Mouse (Mus musculus) stomach, embryonic 14.5 days (tissue): ENCODE measurements around the gene F3. TPM values are rescaled to one million over a fixed set of nuclear protein-coding genes. Genes with fewer than 3 reads are reported as not detected.

Source experiments
- polyA plus RNA-seq: library from polyadenylated mRNA; unstranded; fragments of >200 nt; fragmentation: Nextera tagmentation; extraction: Ambion mirVana; gene quantifications from 2 replicates; pipeline ENCODE4 v1.2.1, GENCODE M21; 2014

The F3 gene
- polyA plus RNA-seq, 1 experiment from 2014 or later = 22.3 TPM

Other genes with a start within 250 kb of the F3 start
- 29.9 and 30.8 TPM in 2 replicates for gene Slc44a3, start 191.1 kb upstream of the F3 start, polyA plus RNA-seq
- not detected in 2 replicates for gene 4930432M17Rik, start 52.8 kb upstream of the F3 start, polyA plus RNA-seq
- gene Abcd3, start 91.8 kb downstream of the F3 start, polyA plus RNA-seq = 86.0 and 86.2 TPM in 2 replicates
- 59.9 and 63.4 TPM in 2 replicates for gene Arhgap29, start 229.0 kb downstream of the F3 start, polyA plus RNA-seq